Mouse (Mus musculus): ENCODE results near the gene Sufu. TPM values are rescaled to one million over a fixed set of nuclear protein-coding genes. Genes with fewer than 3 reads are reported as not detected.

Sufu gene
- polyA plus RNA-seq (2012; fragmentation: generic; extraction: Trizol): 10 to 100 TPM in 1 of 2 experiments, 1 to 10 TPM in 1; 6.5 to 28.7 TPM

DNA sequence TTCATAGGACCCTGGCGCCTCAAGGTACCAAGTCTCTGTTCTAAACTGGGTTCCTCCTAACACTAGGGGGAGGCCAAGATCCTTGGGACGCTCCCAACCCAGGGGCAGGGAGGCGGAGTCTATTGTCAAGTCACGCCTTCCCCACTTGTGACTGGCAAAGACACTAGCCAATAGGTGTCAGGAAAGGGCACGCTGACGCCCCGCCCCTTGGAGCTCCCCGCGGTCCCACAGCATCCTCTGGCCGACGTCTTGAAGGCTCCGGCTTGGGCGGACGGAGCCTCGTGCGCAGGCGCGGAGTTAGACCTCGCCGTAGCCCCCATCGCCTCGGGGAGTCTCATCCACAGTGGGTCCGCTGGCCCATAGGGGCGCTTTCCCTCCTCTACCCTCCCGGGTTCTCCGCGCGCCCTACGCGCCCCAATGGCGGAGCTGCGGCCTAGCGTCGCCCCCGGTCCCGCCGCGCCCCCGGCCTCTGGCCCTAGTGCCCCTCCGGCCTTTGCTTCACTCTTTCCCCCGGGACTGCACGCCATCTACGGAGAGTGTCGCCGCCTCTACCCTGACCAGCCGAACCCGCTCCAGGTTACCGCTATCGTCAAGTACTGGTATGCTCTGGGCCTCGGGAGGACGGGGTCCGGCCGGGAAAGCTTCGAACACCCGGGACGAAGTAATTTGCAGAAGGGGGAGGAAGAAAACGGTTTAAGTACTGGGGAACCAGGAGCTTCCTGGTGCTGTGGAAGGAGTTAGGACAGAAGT is at the start of gene Sufu:
Gene Sufu, plus strand, starts transcription at position 211 of the 750 bp plus-strand sequence.

DNA sequence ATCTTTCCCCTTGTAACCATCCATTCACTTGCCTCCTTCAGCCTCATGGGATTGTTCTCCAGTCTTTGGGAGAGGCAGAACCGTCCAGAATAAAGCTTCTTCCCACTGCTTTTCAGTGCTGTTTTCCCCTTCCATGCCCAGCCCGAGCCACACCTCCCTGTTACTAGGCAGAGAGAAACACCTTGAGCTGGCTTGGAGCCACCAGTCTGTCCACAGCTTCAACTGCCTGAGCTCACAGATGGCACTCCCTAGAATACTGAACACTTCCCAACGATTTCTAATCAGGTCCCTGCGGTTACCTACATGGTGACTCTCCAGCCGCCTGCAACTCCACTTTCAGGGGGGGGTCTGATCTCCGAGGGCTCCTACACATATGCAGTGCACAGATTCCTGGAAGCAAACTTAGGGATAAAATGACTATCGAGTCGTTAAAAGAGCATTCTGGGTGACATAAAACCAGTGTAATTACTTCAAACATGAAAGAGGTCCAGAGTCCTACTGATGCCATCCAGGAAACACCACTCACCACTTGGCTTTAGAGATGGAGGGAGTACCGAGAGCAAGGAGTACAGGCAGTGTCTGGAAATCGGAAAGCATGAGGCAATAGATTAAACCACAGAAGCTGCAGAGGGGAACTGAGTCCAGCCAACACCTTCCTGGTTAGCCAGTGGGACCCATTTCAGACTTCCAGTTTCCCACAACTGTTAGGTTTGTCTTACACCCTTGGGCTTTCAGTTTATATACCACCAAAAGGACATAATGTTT is 46.3 kb upstream of the Sufu start, which contains the start of gene 2310034G01Rik:
Gene 2310034G01Rik, minus strand, starts transcription at position 135 of the 765 bp plus-strand sequence.

DNA sequence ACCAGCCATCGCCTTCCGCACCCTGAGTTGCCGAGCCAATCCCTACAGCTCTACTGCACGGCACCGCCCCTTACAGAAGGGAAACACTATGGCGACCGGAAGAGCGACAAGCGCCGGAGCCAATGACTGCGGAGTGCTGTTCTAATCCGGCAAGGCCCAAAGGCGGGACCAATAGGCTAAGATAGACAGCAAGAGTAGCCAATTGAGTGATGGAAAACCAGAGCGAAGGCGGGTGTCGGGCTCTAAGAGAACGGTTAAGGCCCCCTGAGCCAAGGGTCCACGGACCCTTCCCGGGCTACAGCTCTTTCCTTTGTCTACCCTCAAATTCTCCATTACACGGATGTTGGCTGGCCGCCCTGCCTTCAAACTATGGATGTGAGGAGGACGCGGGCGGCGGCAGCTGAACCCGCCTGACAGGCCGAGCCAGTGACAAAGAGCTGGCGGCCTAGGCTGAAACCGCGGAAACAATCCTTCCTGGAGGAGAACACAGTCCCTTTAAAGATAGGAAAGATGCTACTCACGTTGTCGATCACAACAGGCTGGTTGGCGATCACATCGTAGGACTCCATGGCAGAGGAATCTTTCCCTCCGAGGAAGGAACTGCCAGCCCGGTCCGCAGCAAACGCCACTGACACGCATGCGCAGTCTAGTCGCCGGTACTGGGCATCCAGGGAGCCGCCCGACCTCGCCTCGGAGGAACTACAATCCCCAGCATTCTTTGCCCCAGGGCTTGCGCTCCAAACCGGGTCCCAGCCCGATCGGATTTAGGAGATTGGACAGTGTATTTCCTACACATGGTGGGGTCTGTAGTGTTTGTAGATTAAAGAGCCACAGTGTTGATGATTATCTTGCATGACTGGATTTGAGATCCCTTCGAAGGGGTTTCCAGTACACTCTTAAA is 1.3 kb upstream of the Sufu start, which contains the start of gene Actr1a:
Gene Actr1a, minus strand, starts transcription at position 640 of the 901 bp plus-strand sequence.

DNA sequence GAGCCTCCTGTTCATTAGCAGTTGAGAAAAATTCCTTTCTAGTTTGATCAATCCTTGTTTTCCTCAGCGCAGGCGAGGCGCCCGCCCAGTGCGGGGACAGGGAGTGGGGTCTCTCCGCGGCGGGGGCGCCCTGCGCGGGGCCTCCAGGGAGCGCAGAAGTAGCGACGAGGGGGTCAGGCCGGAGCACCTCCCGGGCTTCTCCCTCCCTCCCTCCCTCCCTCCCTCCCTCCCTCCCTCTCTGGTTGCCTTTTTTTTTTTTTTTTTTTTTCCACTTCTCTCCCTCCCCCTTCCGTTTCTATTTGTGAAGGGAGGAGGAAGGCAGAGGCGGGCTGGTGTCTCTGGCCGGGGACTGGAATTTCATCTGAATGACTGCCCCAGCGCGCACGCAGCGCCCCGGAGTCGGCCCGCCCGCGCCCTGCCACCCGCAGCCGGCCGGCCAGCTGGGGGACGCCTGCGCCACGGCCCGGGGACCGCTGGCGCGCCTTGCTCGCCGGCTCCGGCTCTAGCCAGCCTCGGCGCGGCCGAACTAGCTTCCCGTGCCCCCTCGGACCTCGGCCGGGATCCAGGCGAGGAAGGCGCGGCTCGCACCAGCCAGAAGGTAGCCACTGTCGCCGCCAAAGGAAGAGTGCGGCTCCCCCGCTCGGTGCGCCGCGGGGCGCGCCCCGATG is 104.8 kb downstream of the Sufu start, which contains the start of gene Trim8:
Gene Trim8, plus strand, starts transcription at position 302 of the 668 bp plus-strand sequence.

Other genes with a start within 250 kb of the Sufu start
- gene Pitx3, start 248.6 kb upstream of the Sufu start, polyA plus RNA-seq (2012; fragmentation: generic; extraction: Trizol): not detected
- gene Gbf1, start 244.4 kb upstream of the Sufu start, polyA plus RNA-seq (2012; fragmentation: generic; extraction: Trizol): 10 to 100 TPM; 26.6 to 62.4 TPM
- gene Nfkb2, start 92.6 kb upstream of the Sufu start, polyA plus RNA-seq (2012; fragmentation: generic; extraction: Trizol): 10 to 100 TPM; 63.7 to 85.1 TPM
- gene Psd, start 69.7 kb upstream of the Sufu start, polyA plus RNA-seq (2012; fragmentation: generic; extraction: Trizol): 10 to 100 TPM; 13.8 to 39.2 TPM
- gene Fbxl15, start 68.7 kb upstream of the Sufu start, polyA plus RNA-seq (2012; fragmentation: generic; extraction: Trizol): 10 to 100 TPM; 25.0 to 36.3 TPM
- 100 to 1,000 TPM; 281 to 410 TPM for gene Cuedc2, start 58.2 kb upstream of the Sufu start, polyA plus RNA-seq (2012; fragmentation: generic; extraction: Trizol)
- 1 to 10 TPM in 1 of 2 experiments, under 1 TPM in 1; 0.83 to 3.8 TPM for gene Mfsd13a, start 55.8 kb upstream of the Sufu start, polyA plus RNA-seq (2012; fragmentation: generic; extraction: Trizol)
- gene 2310034G01Rik, start 46.6 kb upstream of the Sufu start, polyA plus RNA-seq (2012; fragmentation: generic; extraction: Trizol): 1 to 10 TPM; 1.2 to 4.6 TPM
- 100 to 1,000 TPM; 138 to 168 TPM for gene Actr1a, start 1.1 kb upstream of the Sufu start, polyA plus RNA-seq (2012; fragmentation: generic; extraction: Trizol)
- 10 to 100 TPM in 1 of 2 experiments, 1 to 10 TPM in 1; 7.1 to 38.0 TPM for gene Trim8, start 104.8 kb downstream of the Sufu start, polyA plus RNA-seq (2012; fragmentation: generic; extraction: Trizol)
- 100 to 1,000 TPM in 1 of 2 experiments, 10 to 100 TPM in 1; 54.5 to 213 TPM for gene Arl3, start 176.3 kb downstream of the Sufu start, polyA plus RNA-seq (2012; fragmentation: generic; extraction: Trizol)
- gene Sfxn2, start 176.5 kb downstream of the Sufu start, polyA plus RNA-seq (2012; fragmentation: generic; extraction: Trizol): 1 to 10 TPM; 1.1 to 5.3 TPM
- gene Wbp1l, start 202.2 kb downstream of the Sufu start, polyA plus RNA-seq (2012; fragmentation: generic; extraction: Trizol): 10 to 100 TPM; 15.2 to 55.6 TPM

Measured in C3H10T1/2 (cell line).